Mouse (Mus musculus) spleen, adult 2 months (tissue): ENCODE measurements around the gene Adarb1.

Experiments
- CTCF ChIP-seq: fragments of 200-500 bp; IDR thresholded peaks from 2 replicates; pipeline ENCODE4 v1.5.1; 2011; ENCODE audit warnings: mild to moderate bottlenecking, inconsistent platforms; ENCODE audit not compliant: insufficient read depth, insufficient read length, insufficient replicate concordance; ENCODE audit errors: extremely low read depth
- POLR2A ChIP-seq: fragments of 200-500 bp; IDR thresholded peaks from 2 replicates; pipeline ENCODE4 v1.6.1; 2011; ENCODE audit warnings: low read depth, low read length, inconsistent platforms

GRCm38 (mm10) chr10:77300934-77301297 is 117.2 kb downstream of the Adarb1 start:
- TF ChIP-seq POLR2A (no peak), CTCF (no peak)
